Mouse (Mus musculus): Measurements from ENCODE around the gene Gm9821. TPM values are rescaled to one million over a fixed set of nuclear protein-coding genes. Genes with fewer than 3 reads are reported as not detected.

Gm9821 gene
- polyA plus RNA-seq, 1 experiment from 2014 or later, result 0.49 TPM

- peak overlapping the region; percentile 81 for H3K4me2 ChIP-seq (replicated peaks; ENCODE audit: low read depth, low read length)
- H3K36me3 ChIP-seq (ENCODE audit: control insufficient read depth, insufficient read depth, low read length), result peaks cover 26% of the 10 kb centered on the region
- no peak for ATAC-seq (ENCODE audit: low FRiP score, low TSS enrichment)
- H3K4me1 ChIP-seq (ENCODE audit: control insufficient read depth, insufficient read depth, low read length), result peaks cover 29% of the 10 kb centered on the region
- peak overlapping the region; percentile 97 for H3K27ac ChIP-seq (ENCODE audit: low read depth, low read length)
- H3K4me3 ChIP-seq (ENCODE audit: low read length), result peak overlapping the region; percentile 88
- H3K9ac ChIP-seq (ENCODE audit: low read depth, low read length), result peak overlapping the region; percentile 97
- WGBS, result 2% methylated on average over 23 of the region's 23 CpGs
- H3K9me3 ChIP-seq (ENCODE audit: control insufficient read depth, low read length), result no peaks in the 10 kb centered on the region
- no peaks in the 10 kb centered on the region for H3K27me3 ChIP-seq (ENCODE audit: control insufficient read depth, insufficient read depth, low read length)
Observed at GRCm38 (mm10) chr2:91930761-91931291, 14.7 kb upstream of the Gm9821 start.

GRCm38 (mm10) chr2:91931328-91932159 is 14.0 kb upstream of the Gm9821 start:
- peak overlapping the region; percentile 97 for H3K9ac ChIP-seq (ENCODE audit: low read depth, low read length)
- peak overlapping the region; percentile 88 for H3K4me3 ChIP-seq (ENCODE audit: low read length)
- H3K27me3 ChIP-seq (ENCODE audit: control insufficient read depth, insufficient read depth, low read length), result no peaks in the 10 kb centered on the region
- 1% methylated on average over 46 of the region's 50 CpGs for WGBS
- peak overlapping the region; percentile 97 for H3K27ac ChIP-seq (ENCODE audit: low read depth, low read length)
- H3K4me2 ChIP-seq (replicated peaks; ENCODE audit: low read depth, low read length), result peak overlapping the region; percentile 81
- H3K9me3 ChIP-seq (ENCODE audit: control insufficient read depth, low read length), result no peaks in the 10 kb centered on the region
- ATAC-seq (ENCODE audit: low FRiP score, low TSS enrichment), result peak; percentile 75
- peaks cover 29% of the 10 kb centered on the region for H3K4me1 ChIP-seq (ENCODE audit: control insufficient read depth, insufficient read depth, low read length)
- H3K36me3 ChIP-seq (ENCODE audit: control insufficient read depth, insufficient read depth, low read length), result peaks cover 30% of the 10 kb centered on the region

GRCm38 (mm10) chr2:91932160-91932711 is 13.3 kb upstream of the Gm9821 start, which contains the start of gene Mdk:
Mdk (minus strand) TSS chr2:91932297.
- Histone ChIP-seq H3K4me1 (ENCODE audit: control insufficient read depth, insufficient read depth, low read length) (peaks cover 29% of the 10 kb centered on the region), H3K4me3 (ENCODE audit: low read length) (peak within 1 kb of the TSS; percentile 88), H3K36me3 (ENCODE audit: control insufficient read depth, insufficient read depth, low read length) (peaks cover 37% of the 10 kb centered on the region), H3K9ac (ENCODE audit: low read depth, low read length) (peak within 1 kb of the TSS; percentile 97), H3K4me2 (replicated peaks; ENCODE audit: low read depth, low read length) (peak within 1 kb of the TSS; percentile 81), H3K27ac (ENCODE audit: low read depth, low read length) (peak within 1 kb of the TSS; percentile 97), H3K9me3 (ENCODE audit: control insufficient read depth, low read length) (no peaks in the 10 kb centered on the region), H3K27me3 (ENCODE audit: control insufficient read depth, insufficient read depth, low read length) (no peaks in the 10 kb centered on the region)
- peak; percentile 4; the same call in 1 of the 2 replicates for ATAC-seq (ENCODE audit: low FRiP score, low TSS enrichment)
- 2% methylated on average over 16 of the region's 16 CpGs for WGBS

GRCm38 (mm10) chr2:91932737-91933350 is 12.7 kb upstream of the Gm9821 start:
- no peak overlapping the region for H3K4me3 ChIP-seq (ENCODE audit: low read length)
- peak overlapping the region; percentile 97 for H3K27ac ChIP-seq (ENCODE audit: low read depth, low read length)
- no peaks in the 10 kb centered on the region for H3K9me3 ChIP-seq (ENCODE audit: control insufficient read depth, low read length)
- peak overlapping the region; percentile 97; the same call in 1 of the 2 replicates for H3K9ac ChIP-seq (ENCODE audit: low read depth, low read length)
- peaks cover 44% of the 10 kb centered on the region for H3K36me3 ChIP-seq (ENCODE audit: control insufficient read depth, insufficient read depth, low read length)
- H3K27me3 ChIP-seq (ENCODE audit: control insufficient read depth, insufficient read depth, low read length), result no peaks in the 10 kb centered on the region
- no peak overlapping the region; the same call in 1 of the 2 replicates for H3K4me2 ChIP-seq (replicated peaks; ENCODE audit: low read depth, low read length)
- 11% methylated on average over 6 of the region's 6 CpGs for WGBS
- no peak for ATAC-seq (ENCODE audit: low FRiP score, low TSS enrichment)
- peaks cover 29% of the 10 kb centered on the region for H3K4me1 ChIP-seq (ENCODE audit: control insufficient read depth, insufficient read depth, low read length)

GRCm38 (mm10) chr2:91933471-91933870 is 12.0 kb upstream of the Gm9821 start:
- H3K4me2 ChIP-seq (replicated peaks; ENCODE audit: low read depth, low read length), result no peak overlapping the region
- no peak for ATAC-seq (ENCODE audit: low FRiP score, low TSS enrichment)
- peaks cover 29% of the 10 kb centered on the region for H3K4me1 ChIP-seq (ENCODE audit: control insufficient read depth, insufficient read depth, low read length)
- H3K9me3 ChIP-seq (ENCODE audit: control insufficient read depth, low read length), result no peaks in the 10 kb centered on the region
- 19% methylated on average over 9 of the region's 9 CpGs for WGBS
- H3K4me3 ChIP-seq (ENCODE audit: low read length), result no peak overlapping the region
- H3K27me3 ChIP-seq (ENCODE audit: control insufficient read depth, insufficient read depth, low read length), result no peaks in the 10 kb centered on the region
- H3K27ac ChIP-seq (ENCODE audit: low read depth, low read length), result peak overlapping the region; percentile 97
- H3K36me3 ChIP-seq (ENCODE audit: control insufficient read depth, insufficient read depth, low read length), result peaks cover 50% of the 10 kb centered on the region
- peak overlapping the region; percentile 38; the same call in 1 of the 2 replicates for H3K9ac ChIP-seq (ENCODE audit: low read depth, low read length)

GRCm38 (mm10) chr2:91934016-91934415 is 11.5 kb upstream of the Gm9821 start:
- Histone ChIP-seq H3K27ac (ENCODE audit: low read depth, low read length) (peak overlapping the region; percentile 97), H3K4me2 (replicated peaks; ENCODE audit: low read depth, low read length) (no peak overlapping the region), H3K4me3 (ENCODE audit: low read length) (no peak overlapping the region), H3K9ac (ENCODE audit: low read depth, low read length) (no peak overlapping the region), H3K9me3 (ENCODE audit: control insufficient read depth, low read length) (no peaks in the 10 kb centered on the region), H3K4me1 (ENCODE audit: control insufficient read depth, insufficient read depth, low read length) (peaks cover 29% of the 10 kb centered on the region), H3K36me3 (ENCODE audit: control insufficient read depth, insufficient read depth, low read length) (peaks cover 55% of the 10 kb centered on the region), H3K27me3 (ENCODE audit: control insufficient read depth, insufficient read depth, low read length) (no peaks in the 10 kb centered on the region)
- 37% methylated on average over 8 of the region's 8 CpGs for WGBS
- no peak for ATAC-seq (ENCODE audit: low FRiP score, low TSS enrichment)

GRCm38 (mm10) chr2:91934826-91935525 is 10.5 kb upstream of the Gm9821 start:
- no peak for ATAC-seq (ENCODE audit: low FRiP score, low TSS enrichment)
- WGBS, result 83% methylated on average over 9 of the region's 9 CpGs
- Histone ChIP-seq H3K9ac (ENCODE audit: low read depth, low read length) (no peak overlapping the region), H3K4me1 (ENCODE audit: control insufficient read depth, insufficient read depth, low read length) (peaks cover 23% of the 10 kb centered on the region), H3K36me3 (ENCODE audit: control insufficient read depth, insufficient read depth, low read length) (peaks cover 58% of the 10 kb centered on the region), H3K4me3 (ENCODE audit: low read length) (no peak overlapping the region), H3K4me2 (replicated peaks; ENCODE audit: low read depth, low read length) (no peak overlapping the region), H3K27me3 (ENCODE audit: control insufficient read depth, insufficient read depth, low read length) (no peaks in the 10 kb centered on the region), H3K27ac (ENCODE audit: low read depth, low read length) (no peak overlapping the region), H3K9me3 (ENCODE audit: control insufficient read depth, low read length) (no peaks in the 10 kb centered on the region)

- Histone ChIP-seq H3K36me3 (ENCODE audit: control insufficient read depth, insufficient read depth, low read length) (peaks cover 66% of the 10 kb centered on the region), H3K4me1 (ENCODE audit: control insufficient read depth, insufficient read depth, low read length) (peaks cover 23% of the 10 kb centered on the region), H3K27ac (ENCODE audit: low read depth, low read length) (no peak overlapping the region), H3K9me3 (ENCODE audit: control insufficient read depth, low read length) (no peaks in the 10 kb centered on the region), H3K4me3 (ENCODE audit: low read length) (no peak overlapping the region), H3K9ac (ENCODE audit: low read depth, low read length) (no peak overlapping the region), H3K4me2 (replicated peaks; ENCODE audit: low read depth, low read length) (no peak overlapping the region), H3K27me3 (ENCODE audit: control insufficient read depth, insufficient read depth, low read length) (no peaks in the 10 kb centered on the region)
- ATAC-seq (ENCODE audit: low FRiP score, low TSS enrichment), result no peak
- WGBS, result 91% methylated on average over 7 of the region's 7 CpGs
Observed at GRCm38 (mm10) chr2:91936154-91936553, 9.3 kb upstream of the Gm9821 start.

Data from kidney, embryonic 14.5 days (tissue).